Mouse (Mus musculus) embryo, embryonic 9.5 days (tissue): ENCODE data around the gene Rad51b.

Source experiments
- DNase-seq: peaks from one replicate; pipeline ENCODE4 v3.0.0-alpha.2; 2017; ENCODE audit errors: extremely low spot score

The Rad51b gene

GRCm38 (mm10) chr12:79579018-79579585, 282.0 kb downstream of the Rad51b start:
- no peak for DNase-seq

- DNase-seq, result no peak
Observed at GRCm38 (mm10) chr12:79579837-79580236, 282.8 kb downstream of the Rad51b start.

GRCm38 (mm10) chr12:79584556-79585307, 287.6 kb downstream of the Rad51b start:
- DNase-seq, result no peak

GRCm38 (mm10) chr12:79585336-79585735, 288.3 kb downstream of the Rad51b start:
- no peak for DNase-seq

- no peak for DNase-seq
Observed at GRCm38 (mm10) chr12:79588831-79589230, 291.7 kb downstream of the Rad51b start.

GRCm38 (mm10) chr12:79592206-79592605, 295.1 kb downstream of the Rad51b start:
- DNase-seq, result no peak

- no peak for DNase-seq
Observed at GRCm38 (mm10) chr12:79596842-79597241, 299.8 kb downstream of the Rad51b start.

- no peak for DNase-seq
Observed at GRCm38 (mm10) chr12:79597351-79597750, 300.3 kb downstream of the Rad51b start.

GRCm38 (mm10) chr12:79597786-79598185, 300.7 kb downstream of the Rad51b start:
- no peak for DNase-seq

- DNase-seq, result peak; percentile 45
Observed at GRCm38 (mm10) chr12:79598496-79598895, 301.4 kb downstream of the Rad51b start.

- DNase-seq, result no peak
Observed at GRCm38 (mm10) chr12:79598901-79599300, 301.8 kb downstream of the Rad51b start.

- no peak for DNase-seq
Observed at GRCm38 (mm10) chr12:79600149-79600769, 303.2 kb downstream of the Rad51b start.

GRCm38 (mm10) chr12:79602641-79603040, 305.6 kb downstream of the Rad51b start:
- no peak for DNase-seq

GRCm38 (mm10) chr12:79604850-79605249, 307.8 kb downstream of the Rad51b start:
- DNase-seq, result no peak

- DNase-seq, result no peak
Observed at GRCm38 (mm10) chr12:79606197-79606631, 309.1 kb downstream of the Rad51b start.

GRCm38 (mm10) chr12:79609399-79610010, 312.4 kb downstream of the Rad51b start:
- no peak for DNase-seq

GRCm38 (mm10) chr12:79610511-79611103, 313.5 kb downstream of the Rad51b start:
- DNase-seq, result no peak

GRCm38 (mm10) chr12:79611665-79612064, 314.6 kb downstream of the Rad51b start:
- no peak for DNase-seq

- DNase-seq, result peak; percentile 89
Observed at GRCm38 (mm10) chr12:79612334-79613060, 315.4 kb downstream of the Rad51b start.

GRCm38 (mm10) chr12:79613061-79613788, 316.1 kb downstream of the Rad51b start:
- DNase-seq, result no peak
